Mouse (Mus musculus) common myeloid progenitor, adult 5-6 weeks (primary cell): Measurements from ENCODE around the gene Rpl24. TPM values are rescaled to one million over a fixed set of nuclear protein-coding genes. Genes with fewer than 3 reads are reported as not detected.
"Not testable (repeated sequence)": the region's sequence is repeated elsewhere in the genome, so short reads cannot be mapped to it uniquely, and the experiment has no call there.

Experiments
- ATAC-seq: replicated peaks from 2 replicates; pipeline ENCODE4 v1.8.0; 2016; ENCODE audit warnings: low read depth, mild to moderate bottlenecking, moderate TSS enrichment, inconsistent platforms; ENCODE audit not compliant: poor library complexity, severe bottlenecking
- total RNA-seq: library from RNA; stranded (forward); fragments of 200-1000, 187-1606 nt; gene quantifications from 2 replicates; pipeline ENCODE4 v1.2.3, GENCODE M21; 2017

Gene Rpl24
- 1,507 and 2,166 TPM in 2 replicates for total RNA-seq

GRCm38 (mm10) chr16:55966212-55966871, at the start of gene Rpl24:
Gene Rpl24, plus strand, starts transcription at chr16:55966275.
- ATAC-seq, result peak; percentile 87

- no peak for ATAC-seq
Observed at GRCm38 (mm10) chr16:55922079-55922478, 44.0 kb upstream of the Rpl24 start.

GRCm38 (mm10) chr16:55924010-55924409, 42.1 kb upstream of the Rpl24 start:
- ATAC-seq, result no peak

- peak; percentile 34 for ATAC-seq
Observed at GRCm38 (mm10) chr16:55933681-55934343, 32.3 kb upstream of the Rpl24 start.

GRCm38 (mm10) chr16:55934453-55935037, 31.5 kb upstream of the Rpl24 start, which contains the start of gene Cep97:
Gene Cep97, minus strand, starts transcription at chr16:55934855.
- peak; percentile 96 for ATAC-seq

GRCm38 (mm10) chr16:55938761-55939160, 27.3 kb upstream of the Rpl24 start:
- ATAC-seq, result no peak

GRCm38 (mm10) chr16:55939703-55940102, 26.4 kb upstream of the Rpl24 start:
- ATAC-seq, result no peak

- ATAC-seq, result no peak
Observed at GRCm38 (mm10) chr16:55940781-55941180, 25.3 kb upstream of the Rpl24 start.

- no peak for ATAC-seq
Observed at GRCm38 (mm10) chr16:55947266-55947665, 18.8 kb upstream of the Rpl24 start.

GRCm38 (mm10) chr16:55947876-55948410, 18.1 kb upstream of the Rpl24 start:
- not testable (repeated sequence) for ATAC-seq

GRCm38 (mm10) chr16:55948963-55949362, 17.1 kb upstream of the Rpl24 start:
- peak; percentile 90 for ATAC-seq

GRCm38 (mm10) chr16:55950462-55950861, 15.6 kb upstream of the Rpl24 start:
- no peak for ATAC-seq

GRCm38 (mm10) chr16:55950946-55951678, 15.0 kb upstream of the Rpl24 start:
- peak; percentile 72 for ATAC-seq

- ATAC-seq, result 0 out of 2 replicates have a peak, but pooled peaks have one; percentile 8
Observed at GRCm38 (mm10) chr16:55951679-55952327, 14.3 kb upstream of the Rpl24 start.

- ATAC-seq, result no peak
Observed at GRCm38 (mm10) chr16:55952771-55953170, 13.3 kb upstream of the Rpl24 start.

GRCm38 (mm10) chr16:55954196-55954595, 11.9 kb upstream of the Rpl24 start:
- ATAC-seq, result not testable (repeated sequence)

GRCm38 (mm10) chr16:55963068-55963467, 3.0 kb upstream of the Rpl24 start:
- not testable (repeated sequence) for ATAC-seq

- peak; percentile 57 for ATAC-seq
Observed at GRCm38 (mm10) chr16:55964126-55964949, 1.7 kb upstream of the Rpl24 start.

- ATAC-seq, result no peak
Observed at GRCm38 (mm10) chr16:55967221-55967620, 1.1 kb downstream of the Rpl24 start.
